Mouse (Mus musculus) stomach, postnatal 0 days (tissue): ENCODE results near the gene Meis1.
A peak's percentile ranks its signal among the peaks of the same experiment; 100 is the strongest.

ENCODE experiments used
- CTCF ChIP-seq: IDR thresholded peaks from 2 replicates; pipeline ENCODE4 v1.5.1; 2016; ENCODE audit warnings: antibody characterized with exemption, low read depth, mild to moderate bottlenecking, moderate library complexity
- EP300 ChIP-seq: optimal IDR thresholded peaks from 2 replicates; pipeline ENCODE3; 2016; ENCODE audit warnings: antibody characterized with exemption

- TF ChIP-seq EP300 (peak; percentile 64), CTCF (no peak; the same call in 1 of the 2 replicates)
Observed at GRCm38 (mm10) chr11:19018489-19019203, at the start of gene Meis1.
